Mouse (Mus musculus) lung, postnatal 25 days (tissue): ENCODE measurements around the gene Rhd.
"Not testable (repeated sequence)": the region's sequence is repeated elsewhere in the genome, so short reads cannot be mapped to it uniquely, and the experiment has no call there.

ENCODE experiments used
- DNase-seq: peaks from one replicate; pipeline ENCODE4 v3.0.0; 2022; ENCODE audit warnings: low spot score

Gene Rhd

GRCm38 (mm10) chr4:134863937-134864729, at the start of gene Rhd:
Gene Rhd, plus strand, starts transcription at chr4:134864536.
- no peak for DNase-seq

- no peak for DNase-seq
Measured at GRCm38 (mm10) chr4:134817706-134818105, 46.6 kb upstream of the Rhd start.

GRCm38 (mm10) chr4:134821061-134821460, 43.3 kb upstream of the Rhd start:
- no peak for DNase-seq

GRCm38 (mm10) chr4:134823560-134823959, 40.8 kb upstream of the Rhd start:
- DNase-seq, result peak; percentile 31

DNA sequence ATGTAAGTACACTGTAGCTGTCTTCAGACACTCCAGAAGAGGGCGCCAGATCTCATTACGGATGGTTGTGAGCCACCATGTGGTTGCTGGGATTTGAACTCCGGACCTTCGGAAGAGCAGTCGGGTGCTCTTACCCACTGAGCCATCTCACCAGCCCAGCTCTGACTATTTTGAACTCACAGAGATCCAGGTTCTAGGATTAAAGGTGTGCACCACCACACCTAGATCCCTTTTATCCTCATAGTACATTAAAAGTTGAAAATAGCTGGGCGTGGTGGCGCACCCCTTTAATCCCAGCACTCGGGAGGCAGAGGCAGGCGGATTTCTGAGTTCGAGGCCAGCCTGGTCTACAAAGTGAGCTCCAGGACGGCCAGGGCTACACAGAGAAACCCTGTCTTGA, 38.5 kb upstream of the Rhd start:
- DNase-seq, result not testable (repeated sequence)

DNA sequence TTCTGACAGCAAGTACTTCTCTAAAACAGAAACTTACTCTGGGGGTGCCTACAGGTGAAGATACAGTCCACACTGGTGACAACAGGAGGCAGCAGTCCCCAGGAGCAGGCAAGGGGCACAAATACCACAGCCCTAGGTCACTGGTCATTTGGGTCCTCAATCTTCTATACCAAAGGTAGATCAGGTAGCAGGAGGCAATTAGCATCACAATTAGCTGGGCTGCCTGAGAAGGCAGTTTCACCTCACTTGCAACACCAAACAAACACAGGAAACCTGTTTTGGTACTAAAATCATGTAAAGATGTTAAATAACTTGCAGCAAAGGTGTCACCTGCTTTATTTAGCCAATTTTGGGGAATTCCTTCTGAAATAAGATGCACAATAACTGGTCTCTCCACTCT, 38.0 kb upstream of the Rhd start:
- no peak for DNase-seq

- DNase-seq, result peak; percentile 76
Measured at GRCm38 (mm10) chr4:134827806-134828205, 36.5 kb upstream of the Rhd start.

DNA sequence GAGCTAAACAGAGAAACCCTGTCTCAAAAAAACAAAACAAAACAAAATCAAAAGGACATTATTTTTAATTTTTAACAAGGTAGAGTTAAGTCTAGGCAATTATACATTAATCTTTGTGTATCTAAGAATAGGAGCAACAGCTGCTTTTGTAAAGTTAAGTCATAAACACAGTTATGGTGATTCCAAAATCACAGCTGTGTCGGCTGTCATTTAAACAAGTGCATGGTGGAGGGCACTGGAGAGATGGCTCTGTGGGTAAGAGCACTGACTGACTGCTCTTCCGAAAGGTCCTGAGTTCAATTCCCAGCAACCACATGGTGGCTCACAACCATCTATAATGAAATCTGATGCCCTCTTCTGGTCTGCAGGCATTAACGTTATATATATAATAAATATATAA, 32.4 kb upstream of the Rhd start:
- DNase-seq, result no peak

DNA sequence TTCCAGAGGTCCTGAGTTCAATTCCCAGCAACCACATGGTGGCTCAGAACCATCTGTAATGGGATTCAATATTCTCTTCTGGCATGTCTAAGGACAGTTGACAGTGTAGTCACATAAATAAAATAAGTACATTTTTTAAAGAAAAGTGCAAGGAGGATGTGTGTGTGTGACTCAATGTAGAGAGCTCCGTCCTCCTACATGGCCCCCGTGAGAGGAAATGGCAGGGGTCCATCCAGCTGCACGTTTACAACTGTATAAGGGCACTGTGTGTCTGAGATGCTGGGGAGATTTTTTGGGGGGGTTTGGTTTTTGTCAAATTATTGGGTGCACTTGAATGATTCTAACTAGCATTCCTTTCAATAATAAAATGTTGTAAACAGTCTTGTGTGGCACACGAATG, 28.9 kb upstream of the Rhd start:
- no peak for DNase-seq

DNA sequence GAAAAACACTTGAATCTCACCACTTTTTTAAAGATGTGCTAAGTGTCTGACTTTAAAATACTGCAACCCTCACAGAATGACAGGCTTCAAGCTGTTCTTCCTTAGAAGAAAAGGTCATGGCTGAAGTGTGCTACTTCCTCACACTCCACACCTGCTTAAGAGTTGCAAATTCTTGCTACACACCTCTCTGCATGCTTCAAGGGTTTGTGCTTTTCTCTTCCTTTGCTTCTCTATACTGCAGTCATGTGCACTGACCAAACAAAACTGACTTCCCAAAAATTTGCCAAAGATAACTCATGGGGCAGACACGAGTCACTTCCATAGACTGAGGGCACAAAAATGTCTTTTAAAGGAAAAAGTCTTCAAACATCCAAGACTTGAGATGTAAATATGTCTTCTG, 26.1 kb upstream of the Rhd start:
- peak; percentile 49 for DNase-seq

DNA sequence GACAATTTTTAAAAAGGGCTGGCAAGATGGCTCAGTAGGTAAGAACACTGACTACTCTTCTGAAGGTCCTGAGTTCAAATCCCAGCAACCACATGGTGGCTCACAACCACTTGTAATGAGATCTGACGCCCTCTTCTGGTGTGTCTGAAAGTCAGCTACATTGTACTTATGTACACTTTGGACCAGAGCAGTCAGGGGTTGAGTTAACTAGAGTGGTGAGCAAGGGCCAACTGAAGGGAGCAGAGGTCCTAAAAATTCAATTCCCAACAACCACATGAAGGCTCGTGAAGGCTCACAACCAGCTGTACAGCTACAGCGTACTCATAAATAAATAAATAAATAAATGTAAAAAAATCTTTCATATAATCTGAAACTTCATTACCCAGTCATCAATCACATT, 25.6 kb upstream of the Rhd start:
- DNase-seq, result not testable (repeated sequence)

GRCm38 (mm10) chr4:134840231-134840630, 24.1 kb upstream of the Rhd start:
- DNase-seq, result no peak

DNA sequence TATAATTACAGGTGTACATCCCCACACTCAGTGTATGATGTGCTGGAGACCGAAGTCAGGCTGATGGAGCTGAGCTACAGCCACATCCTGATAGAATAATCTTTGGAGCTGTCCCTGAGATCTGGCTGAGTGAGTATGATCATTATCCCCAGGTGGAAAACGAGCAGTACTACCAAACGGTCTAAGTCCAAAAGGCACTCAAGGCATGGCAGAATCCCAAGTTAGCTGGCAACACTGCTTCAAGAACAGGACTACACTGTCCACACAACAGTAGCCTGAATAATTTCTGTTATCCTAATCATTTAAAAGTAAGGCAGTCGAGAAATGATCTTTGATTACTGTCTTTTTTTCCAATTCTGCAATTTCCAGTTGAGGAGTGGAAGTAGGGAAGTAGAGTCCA, 20.8 kb upstream of the Rhd start:
- DNase-seq, result no peak

- DNase-seq, result peak; percentile 69
Measured at GRCm38 (mm10) chr4:134847587-134847986, 16.7 kb upstream of the Rhd start.

DNA sequence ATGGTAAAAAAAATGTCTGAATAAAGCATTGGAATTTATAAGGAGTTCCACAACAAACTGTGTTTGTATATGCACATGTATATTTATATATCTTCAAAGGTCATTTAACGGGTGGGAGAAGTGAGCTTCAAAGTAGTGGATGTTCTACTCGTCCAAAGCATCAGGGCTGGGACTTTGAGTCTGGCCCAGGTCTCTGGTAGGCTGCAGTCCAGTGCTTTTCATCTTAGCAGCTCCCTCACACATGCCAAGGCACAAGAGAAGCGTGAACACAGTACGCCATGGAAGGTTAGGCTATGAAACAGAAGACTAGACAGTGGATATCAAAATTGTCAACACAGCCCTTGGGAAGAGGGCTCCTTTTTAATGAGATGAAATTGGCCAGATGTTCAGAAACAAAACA, 13.8 kb upstream of the Rhd start:
- no peak for DNase-seq

- DNase-seq, result no peak
Measured at GRCm38 (mm10) chr4:134851236-134851635, 13.1 kb upstream of the Rhd start.

GRCm38 (mm10) chr4:134851876-134852275, 12.5 kb upstream of the Rhd start:
- DNase-seq, result peak; percentile 4

DNA sequence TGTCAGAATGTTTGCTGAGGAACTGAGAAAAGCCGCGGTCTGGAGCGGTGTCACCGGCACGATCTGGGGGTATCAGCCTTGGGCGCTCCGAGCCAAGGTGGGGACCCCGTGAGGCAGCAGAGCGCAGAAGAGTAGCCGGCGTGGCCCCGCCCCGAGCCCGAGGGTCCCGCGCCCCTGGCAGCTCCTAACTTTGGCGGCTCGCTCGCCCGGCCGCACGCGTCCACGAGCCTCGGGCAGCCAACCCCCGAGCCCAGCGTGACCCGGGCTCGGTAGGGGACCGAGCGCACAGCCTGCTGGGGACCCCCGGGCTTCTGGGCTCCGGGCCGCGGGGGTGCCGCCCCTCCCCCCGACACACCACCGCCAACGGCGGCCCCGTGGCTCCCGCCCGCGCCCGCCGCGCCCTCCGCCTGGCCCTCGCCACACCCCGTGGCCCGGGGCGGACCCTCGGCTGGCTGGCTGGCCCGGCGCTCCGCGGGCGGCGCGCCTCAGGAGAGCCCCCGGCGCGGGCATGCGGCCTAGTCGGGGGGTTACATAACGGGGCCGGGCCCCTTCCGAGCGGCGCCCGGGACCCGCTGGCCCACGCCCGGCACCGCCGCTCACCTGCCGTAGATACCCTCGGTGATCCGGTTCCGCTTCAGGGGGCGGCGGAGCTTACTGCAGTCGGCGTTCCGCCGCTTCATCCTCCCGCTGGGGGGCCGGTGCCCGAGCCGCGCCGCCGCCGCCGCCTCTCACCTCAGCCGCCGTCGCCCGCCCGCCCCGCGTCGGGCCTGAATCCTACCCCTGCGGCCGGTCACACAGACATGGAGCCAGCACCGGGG, 11.7 kb upstream of the Rhd start:
- DNase-seq, result peak; percentile 46

GRCm38 (mm10) chr4:134853259-134853636, 11.1 kb upstream of the Rhd start, which contains the start of gene Maco1:
Gene Maco1, minus strand, starts transcription at chr4:134853345.
- DNase-seq, result peak; percentile 99

GRCm38 (mm10) chr4:134853637-134854485, 10.5 kb upstream of the Rhd start:
- DNase-seq, result peak; percentile 92

- peak; percentile 41 for DNase-seq
Measured at GRCm38 (mm10) chr4:134855371-134855770, 9.0 kb upstream of the Rhd start.

GRCm38 (mm10) chr4:134856056-134856455, 8.3 kb upstream of the Rhd start:
- no peak for DNase-seq
